Mouse (Mus musculus): ENCODE data around the gene Mslnl. TPM values are rescaled to one million over a fixed set of nuclear protein-coding genes. Genes with fewer than 3 reads are reported as not detected.

Gene Mslnl
- polyA plus RNA-seq, 1 experiment: not detected

GRCm38 (mm10) chr17:25761561-25761970 lies 25.7 kb downstream of the Mslnl start:
- TF ChIP-seq GATA1 (IDR thresholded peaks at IDR 0.05; ENCODE audit: low read length): no peak

- TF ChIP-seq GATA1 (IDR thresholded peaks at IDR 0.05; ENCODE audit: low read length): no peak
These were observed 26.7 kb downstream of the Mslnl start for GRCm38 (mm10) chr17:25762591-25762990.

GRCm38 (mm10) chr17:25765886-25766285 lies 30.0 kb downstream of the Mslnl start:
- TF ChIP-seq GATA1 (IDR thresholded peaks at IDR 0.05; ENCODE audit: low read length): no peak

- TF ChIP-seq GATA1 (IDR thresholded peaks at IDR 0.05; ENCODE audit: low read length): no peak
These were observed 33.5 kb downstream of the Mslnl start for GRCm38 (mm10) chr17:25769331-25769730.

GRCm38 (mm10) chr17:25773549-25774120 lies 37.8 kb downstream of the Mslnl start, which contains the start of gene Narfl:
TSS of gene Narfl (plus strand) at chr17:25773776.
- no peak for TF ChIP-seq GATA1 (IDR thresholded peaks at IDR 0.05; ENCODE audit: low read length)

GRCm38 (mm10) chr17:25775318-25776062 lies 39.6 kb downstream of the Mslnl start:
- TF ChIP-seq GATA1 (IDR thresholded peaks at IDR 0.05; ENCODE audit: low read length): no peak

- TF ChIP-seq GATA1 (IDR thresholded peaks at IDR 0.05; ENCODE audit: low read length): no peak
These were observed 42.1 kb downstream of the Mslnl start for GRCm38 (mm10) chr17:25777948-25778347.

- no peak for TF ChIP-seq GATA1 (IDR thresholded peaks at IDR 0.05; ENCODE audit: low read length)
These were observed 45.5 kb downstream of the Mslnl start for GRCm38 (mm10) chr17:25781339-25781738.

- no peak for TF ChIP-seq GATA1 (IDR thresholded peaks at IDR 0.05; ENCODE audit: low read length)
These were observed 47.2 kb downstream of the Mslnl start for GRCm38 (mm10) chr17:25783086-25783485.

- no peak for TF ChIP-seq GATA1 (IDR thresholded peaks at IDR 0.05; ENCODE audit: low read length)
These were observed 48.2 kb downstream of the Mslnl start for GRCm38 (mm10) chr17:25783861-25784574.

- no peak for TF ChIP-seq GATA1 (IDR thresholded peaks at IDR 0.05; ENCODE audit: low read length)
These were observed 49.5 kb downstream of the Mslnl start, which contains the start of gene Haghl for GRCm38 (mm10) chr17:25785281-25785745. TSS of gene Haghl (minus strand) at chr17:25785673.

GRCm38 (mm10) chr17:25786280-25786679 lies 50.4 kb downstream of the Mslnl start, which contains the start of gene Ccdc78:
TSS of gene Ccdc78 (plus strand) at chr17:25786580.
- TF ChIP-seq GATA1 (IDR thresholded peaks at IDR 0.05; ENCODE audit: low read length): no peak

- no peak for TF ChIP-seq GATA1 (IDR thresholded peaks at IDR 0.05; ENCODE audit: low read length)
These were observed 51.1 kb downstream of the Mslnl start for GRCm38 (mm10) chr17:25786781-25787504.

GRCm38 (mm10) chr17:25791320-25791842 lies 55.5 kb downstream of the Mslnl start:
- TF ChIP-seq GATA1 (IDR thresholded peaks at IDR 0.05; ENCODE audit: low read length): no peak

All from G1E-ER4 (cell line).